Mouse (Mus musculus) liver, postnatal 0 days (tissue): ENCODE measurements at regions not wholly inside any gene's neighbourhood (a gene's known extent, or its start where the extent isn't known, plus 50 kb on each side); places are given as distances from the start of the nearest gene placed in this dataset.

Source experiments
- ATAC-seq: fragments of 200-750 bp; cut with Nextera tagmentation; 2 replicates; pipeline ENCODE4 v1.8.0; 2017; ENCODE audit warnings: mild to moderate bottlenecking, moderate library complexity
- DNase-seq: peaks from one replicate; pipeline ENCODE4 v3.0.0-alpha.2; 2016
- H3K27ac ChIP-seq: fragments of 300-500 bp; sonication (generic); 2 replicates; pipeline ENCODE4 v1.5.1; 2014; ENCODE audit warnings: antibody characterized with exemption, moderate library complexity, mild to moderate bottlenecking, low read depth
- H3K27me3 ChIP-seq: fragments of 300-500 bp; sonication (generic); 2 replicates; pipeline ENCODE4 v1.6.1; 2014; ENCODE audit warnings: low read length, control low read depth, mixed read lengths; ENCODE audit not compliant: insufficient read depth
- H3K36me3 ChIP-seq: fragments of 300-500 bp; sonication (generic); replicated peaks from 2 replicates; pipeline ENCODE4 v1.6.1; 2014; ENCODE audit warnings: mild to moderate bottlenecking, control low read depth, low read length, moderate library complexity, mixed read lengths; ENCODE audit not compliant: insufficient read depth
- H3K4me1 ChIP-seq: fragments of 300-500 bp; sonication (generic); 2 replicates; pipeline ENCODE4 v1.6.1; 2014; ENCODE audit warnings: antibody characterized with exemption, mild to moderate bottlenecking, control low read depth; ENCODE audit not compliant: insufficient read depth
- H3K4me2 ChIP-seq: fragments of 300-500 bp; sonication (generic); 2 replicates; pipeline ENCODE4 v1.6.1; 2014; ENCODE audit warnings: low read depth, mild to moderate bottlenecking, low read length, moderate library complexity, mixed read lengths
- H3K4me3 ChIP-seq: fragments of 300-500 bp; sonication (generic); 2 replicates; pipeline ENCODE4 v1.5.1; 2014; ENCODE audit warnings: low read depth, low read length
- H3K9ac ChIP-seq: fragments of 300-500 bp; sonication (generic); replicated peaks from 2 replicates; pipeline ENCODE4 v1.6.1; 2014; ENCODE audit warnings: mild to moderate bottlenecking, moderate library complexity
- H3K9me3 ChIP-seq: fragments of 300-500 bp; sonication (generic); 2 replicates; pipeline ENCODE4 v1.6.1; 2016; ENCODE audit warnings: mild to moderate bottlenecking, control low read depth, low read length, mixed read lengths
- CTCF ChIP-seq: sonication (generic); IDR thresholded peaks from 2 replicates; pipeline ENCODE4 v1.5.1; 2016; ENCODE audit warnings: antibody characterized with exemption, low read depth
- EP300 ChIP-seq: IDR thresholded peaks from 2 replicates; pipeline ENCODE4 v1.6.1; 2016; ENCODE audit warnings: antibody characterized with exemption, low read depth, mild to moderate bottlenecking
- WGBS: fragments of 180-500 bp; shearing (Covaris S2); extraction: QIAGEN DNeasy Blood & Tissue Kit; methylation state at CpG from one replicate; pipeline ENCODE4 v1.1.7; 2014; ENCODE audit not compliant: insufficient replicate concordance; 5-methylcytosine and 5-hydroxymethylcytosine counted together

DNA sequence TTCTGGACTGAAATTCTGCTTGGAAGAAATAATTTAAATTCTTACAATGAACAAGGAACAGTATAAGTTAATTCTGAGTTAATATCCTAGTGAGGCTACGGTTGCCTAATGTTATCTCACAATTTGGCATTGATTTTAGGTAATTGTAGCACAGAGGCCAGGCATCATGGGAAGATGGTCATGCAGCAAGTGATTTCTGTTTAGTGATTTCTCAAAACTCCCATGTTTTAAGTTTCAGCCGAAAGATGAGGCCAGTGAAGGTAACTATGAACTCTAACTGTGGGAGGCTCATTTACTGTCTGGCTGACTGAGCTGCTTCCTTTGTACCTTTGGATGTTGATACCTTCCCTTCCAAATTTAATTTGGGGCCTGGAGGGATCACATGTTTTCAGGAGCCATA is 65.6 kb upstream of the Cwc22 start:
- Histone ChIP-seq H3K9me3 (no peaks in the 10 kb centered on the region), H3K27ac (no peak overlapping the region), H3K9ac (no peak overlapping the region), H3K4me1 (no peaks in the 10 kb centered on the region), H3K36me3 (no peaks in the 10 kb centered on the region), H3K4me2 (no peak overlapping the region), H3K4me3 (no peak overlapping the region), H3K27me3 (no peaks in the 10 kb centered on the region)
- no peak for TF ChIP-seq CTCF
- no peak for TF ChIP-seq EP300
- DNase-seq (no peak), ATAC-seq (no peak)
- WGBS: 81% methylated on average over 2 of the region's 2 CpGs

GRCm38 (mm10) chr2:78011051-78011800 is 65.1 kb upstream of the Cwc22 start:
- no peak overlapping the region for H3K4me3 ChIP-seq
- no peak overlapping the region for H3K4me2 ChIP-seq
- TF ChIP-seq CTCF: no peak
- TF ChIP-seq EP300: no peak
- DNase-seq: no peak
- no peaks in the 10 kb centered on the region for H3K27me3 ChIP-seq
- H3K9ac ChIP-seq: no peak overlapping the region
- 66% methylated on average over 2 of the region's 2 CpGs for WGBS
- H3K36me3 ChIP-seq: no peaks in the 10 kb centered on the region
- no peaks in the 10 kb centered on the region for H3K9me3 ChIP-seq
- no peaks in the 10 kb centered on the region for H3K4me1 ChIP-seq
- no peak overlapping the region for H3K27ac ChIP-seq
- ATAC-seq: no peak

- Histone ChIP-seq H3K9ac (no peak overlapping the region), H3K4me1 (no peaks in the 10 kb centered on the region), H3K4me3 (no peak overlapping the region), H3K4me2 (no peak overlapping the region), H3K36me3 (no peaks in the 10 kb centered on the region), H3K27ac (no peak overlapping the region), H3K27me3 (no peaks in the 10 kb centered on the region), H3K9me3 (no peaks in the 10 kb centered on the region)
- ATAC-seq: no peak
- no peak for TF ChIP-seq CTCF
- TF ChIP-seq EP300: no peak
- WGBS: 74% methylated on average over 5 of the region's 5 CpGs
- no peak for DNase-seq
Measured at GRCm38 (mm10) chr2:78010066-78010690, 64.0 kb upstream of the Cwc22 start.

DNA sequence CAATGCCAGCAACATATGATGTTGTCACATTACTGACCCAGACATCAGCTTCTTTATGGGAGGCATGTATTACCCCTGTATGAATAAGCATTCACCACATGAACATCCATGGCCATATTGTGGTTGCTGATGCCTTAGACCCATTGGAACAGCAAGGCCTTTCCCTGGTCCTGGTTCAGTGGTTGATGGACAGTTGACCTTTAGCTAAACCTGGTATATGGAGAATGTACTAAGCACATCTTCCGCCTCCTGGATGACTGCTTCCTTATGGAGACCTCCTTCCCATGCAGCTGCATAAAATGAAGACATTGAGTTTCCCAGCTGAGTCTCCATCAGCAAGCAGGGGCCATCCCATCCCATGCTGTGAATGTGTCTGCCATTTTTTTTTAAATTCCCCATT is 61.9 kb upstream of the Cwc22 start:
- 82% methylated on average over 1 of the region's 1 CpGs for whole genome bisulfite sequencing
- H3K4me1 ChIP-seq: no peaks in the 10 kb centered on the region
- TF ChIP-seq CTCF: no peak

GRCm38 (mm10) chr2:78005402-78006021 is 59.3 kb upstream of the Cwc22 start:
- Histone ChIP-seq H3K9me3 (no peaks in the 10 kb centered on the region), H3K27ac (no peak overlapping the region), H3K9ac (no peak overlapping the region), H3K4me1 (no peaks in the 10 kb centered on the region), H3K36me3 (no peaks in the 10 kb centered on the region), H3K4me2 (no peak overlapping the region), H3K4me3 (no peak overlapping the region), H3K27me3 (no peaks in the 10 kb centered on the region)
- ATAC-seq: no peak
- TF ChIP-seq EP300 (no peak), CTCF (no peak)
- no peak for DNase-seq
- WGBS: 54% methylated on average over 7 of the region's 7 CpGs

More for the DNA sequence above, 61.9 kb upstream of the Cwc22 start:
- H3K27ac ChIP-seq: no peak overlapping the region
- no peak overlapping the region for H3K4me3 ChIP-seq
- DNase-seq (no peak), ATAC-seq (no peak)
- no peaks in the 10 kb centered on the region for H3K27me3 ChIP-seq
- H3K9ac ChIP-seq: no peak overlapping the region
- no peaks in the 10 kb centered on the region for H3K9me3 ChIP-seq
- H3K36me3 ChIP-seq: no peaks in the 10 kb centered on the region
- no peak overlapping the region for H3K4me2 ChIP-seq

- WGBS: 68% methylated on average over 5 of the region's 5 CpGs
- TF ChIP-seq EP300: no peak
- no peak for TF ChIP-seq CTCF
- H3K9ac ChIP-seq: no peak overlapping the region
- no peaks in the 10 kb centered on the region for H3K27me3 ChIP-seq
- ATAC-seq: no peak
- H3K4me1 ChIP-seq: no peaks in the 10 kb centered on the region
- H3K27ac ChIP-seq: no peak overlapping the region
- no peak overlapping the region for H3K4me3 ChIP-seq
- H3K36me3 ChIP-seq: no peaks in the 10 kb centered on the region
- H3K9me3 ChIP-seq: no peaks in the 10 kb centered on the region
- H3K4me2 ChIP-seq: no peak overlapping the region
- no peak for DNase-seq
Measured at GRCm38 (mm10) chr2:78004426-78004825, 58.3 kb upstream of the Cwc22 start.
